Mouse (Mus musculus) liver, embryonic 14.5 days (tissue): ENCODE results near the gene Ralgps1.

Experiments
- CTCF ChIP-seq: IDR thresholded peaks from 2 replicates; pipeline ENCODE4 v1.5.1; 2016; ENCODE audit warnings: antibody characterized with exemption, low read depth, control low read depth
- EP300 ChIP-seq: IDR thresholded peaks from 2 replicates; pipeline ENCODE4 v1.6.1; 2016; ENCODE audit warnings: antibody characterized with exemption, low read depth

DNA sequence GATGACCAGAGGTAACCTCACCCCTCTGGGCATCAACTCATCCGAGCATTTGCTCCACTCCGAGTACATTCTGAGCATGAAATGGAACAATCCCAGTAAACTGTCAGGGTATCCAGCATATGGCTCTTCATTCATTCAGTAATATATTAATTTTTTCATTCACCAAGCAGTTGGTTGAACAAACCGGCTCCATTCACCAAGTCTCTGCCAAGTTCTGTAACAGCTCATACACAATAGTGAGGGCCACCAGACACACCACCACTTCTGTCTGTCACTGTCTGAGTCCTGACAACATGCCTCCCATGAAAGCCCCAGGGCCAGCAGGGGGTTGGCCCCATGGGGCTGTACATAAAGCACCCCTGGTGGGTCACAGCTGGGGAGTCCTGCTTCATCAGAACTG, 181.3 kb downstream of the Ralgps1 start:
- TF ChIP-seq CTCF (no peak), EP300 (no peak)
